Comparison of ENCODE assay signal across 12 mouse cellular contexts in genomic region chr8:89039890-89040289, GRCm38 (mm10). TPM values are rescaled to one million over a fixed set of nuclear protein-coding genes. Genes with fewer than 3 reads are reported as not detected.
A peak's percentile ranks its signal among the peaks of the same experiment; 100 is the strongest.
DNase-seq lines count a peak whose midpoint lies in the region; ATAC-seq and TF ChIP-seq lines count a peak whose summit lies in the region.
"Had no signal": no experiment of that assay in that cellular context is flagged by ENCODE, and none has a peak within 500 bp of the region (broad histone marks: within the 10 kb centered on the region; RNA-seq: fewer than 3 reads in every experiment).

No protein-coding gene starts in this region.

- DNase-seq in embryonic facial prominence, embryonic 14.5 days (ENCODE audit: low spot score): no peak
- no peak for DNase-seq in hindbrain, postnatal 0 days (ENCODE audit: low spot score)
- DNase-seq in midbrain, postnatal 0 days (ENCODE audit: low spot score): no peak
- no peak for DNase-seq in gastrocnemius, adult 2 months
- DNase-seq: adrenal gland, postnatal 36 days; heart, adult 11 months; lung, adult 2 months had no signal

- no peak overlapping the region for H3K4me2 ChIP-seq in intestine, embryonic 16.5 days (ENCODE audit: low read depth, low read length)
- H3K4me2 ChIP-seq in intestine, postnatal 0 days (replicated peaks; ENCODE audit: low read depth): no peak overlapping the region
- peak overlapping the region; percentile 14; the same call in 1 of the 2 replicates for H3K4me2 ChIP-seq in embryonic facial prominence, embryonic 14.5 days (ENCODE audit: low read depth, low read length)
- H3K4me2 ChIP-seq in hindbrain, postnatal 0 days (ENCODE audit: low read depth, low read length): peak overlapping the region; percentile 72
- peak overlapping the region; percentile 35 for H3K4me2 ChIP-seq in midbrain, postnatal 0 days (ENCODE audit: low read depth, low read length, poor library complexity, severe bottlenecking)

- no peak for ATAC-seq in intestine, embryonic 16.5 days
- no peak for ATAC-seq in intestine, postnatal 0 days
- ATAC-seq in embryonic facial prominence, embryonic 14.5 days (ENCODE audit: low read depth): no peak
- ATAC-seq in hindbrain, postnatal 0 days: no peak
- ATAC-seq in midbrain, postnatal 0 days (ENCODE audit: low FRiP score): no peak
- ATAC-seq in megakaryocyte progenitor cell, adult 5-6 weeks (replicated peaks; ENCODE audit: poor library complexity): no peak
- ATAC-seq in inflammation-experienced regulatory T-cells, adult 6 months: no peak

- peaks cover 26% of the 10 kb centered on the region for H3K4me1 ChIP-seq in intestine, embryonic 16.5 days (ENCODE audit: control insufficient read depth, insufficient read depth, low read length)
- H3K4me1 ChIP-seq in intestine, postnatal 0 days (replicated peaks; ENCODE audit: control insufficient read depth, insufficient read depth, low read length): 0 out of 2 replicates have a peak, but pooled peaks cover 7% of the 10 kb centered on the region
- no peaks in the 10 kb centered on the region for H3K4me1 ChIP-seq in embryonic facial prominence, embryonic 14.5 days (ENCODE audit: control insufficient read depth, insufficient read depth, low read length)
- no peaks in the 10 kb centered on the region for H3K4me1 ChIP-seq in hindbrain, postnatal 0 days (ENCODE audit: insufficient read depth, low read length)
- peaks cover 3% of the 10 kb centered on the region; the same call in 1 of the 2 replicates for H3K4me1 ChIP-seq in midbrain, postnatal 0 days (ENCODE audit: insufficient read depth, low read length)

- H3K9me3 ChIP-seq in intestine, embryonic 16.5 days (ENCODE audit: control insufficient read depth, low read length): no peaks in the 10 kb centered on the region
- no peaks in the 10 kb centered on the region for H3K9me3 ChIP-seq in intestine, postnatal 0 days (ENCODE audit: control insufficient read depth)
- H3K9me3 ChIP-seq in embryonic facial prominence, embryonic 14.5 days (ENCODE audit: control insufficient read depth, low read length): no peaks in the 10 kb centered on the region
- no peaks in the 10 kb centered on the region for H3K9me3 ChIP-seq in hindbrain, postnatal 0 days (ENCODE audit: low read length)
- H3K9me3 ChIP-seq in midbrain, postnatal 0 days (ENCODE audit: low read length): no peaks in the 10 kb centered on the region

- 57% methylated on average over 6 of the region's 6 CpGs for WGBS in intestine, embryonic 16.5 days
- 60% methylated on average over 6 of the region's 6 CpGs for WGBS in intestine, postnatal 0 days
- 22% methylated on average over 6 of the region's 6 CpGs for WGBS in embryonic facial prominence, embryonic 14.5 days
- 34% methylated on average over 6 of the region's 6 CpGs for WGBS in hindbrain, postnatal 0 days
- WGBS in midbrain, postnatal 0 days: 24% methylated on average over 6 of the region's 6 CpGs

- no peaks in the 10 kb centered on the region for H3K36me3 ChIP-seq in intestine, embryonic 16.5 days (ENCODE audit: control insufficient read depth, insufficient read depth, low read length)
- no peaks in the 10 kb centered on the region for H3K36me3 ChIP-seq in intestine, postnatal 0 days (ENCODE audit: control insufficient read depth, insufficient read depth)
- no peaks in the 10 kb centered on the region for H3K36me3 ChIP-seq in embryonic facial prominence, embryonic 14.5 days (ENCODE audit: control insufficient read depth, insufficient read depth, low read length)
- H3K36me3 ChIP-seq in hindbrain, postnatal 0 days (ENCODE audit: insufficient read depth, low read length): no peaks in the 10 kb centered on the region
- no peaks in the 10 kb centered on the region for H3K36me3 ChIP-seq in midbrain, postnatal 0 days (ENCODE audit: insufficient read depth, low read length)
- H3K36me3 ChIP-seq: G1E had no signal

- no peak for TF ChIP-seq CTCF in intestine, postnatal 0 days (IDR thresholded peaks at IDR 0.05; ENCODE audit: low read depth)
- TF ChIP-seq CTCF in hindbrain, postnatal 0 days (IDR thresholded peaks at IDR 0.05; ENCODE audit: low read depth): no peak
- TF ChIP-seq CTCF in midbrain, postnatal 0 days (IDR thresholded peaks at IDR 0.05): no peak
- no peak for TF ChIP-seq CTCF in gastrocnemius, adult 2 months (IDR thresholded peaks at IDR 0.05)

- H3K27ac ChIP-seq in intestine, embryonic 16.5 days (ENCODE audit: low read length): no peak overlapping the region
- H3K27ac ChIP-seq in intestine, postnatal 0 days (ENCODE audit: low read depth, low read length): no peak overlapping the region
- H3K27ac ChIP-seq in embryonic facial prominence, embryonic 14.5 days (replicated peaks; ENCODE audit: low read depth, low read length): no peak overlapping the region
- H3K27ac ChIP-seq in hindbrain, postnatal 0 days: no peak overlapping the region
- no peak overlapping the region for H3K27ac ChIP-seq in midbrain, postnatal 0 days (ENCODE audit: low read depth, low read length)
- H3K27ac ChIP-seq in gastrocnemius, adult 2 months: no peak overlapping the region

- intact Hi-C loops in gastrocnemius, adult 2 months (cut with DNase I): no loop called here

- no peak overlapping the region for H3K9ac ChIP-seq in intestine, embryonic 16.5 days (ENCODE audit: low read depth, low read length)
- no peak overlapping the region for H3K9ac ChIP-seq in intestine, postnatal 0 days (ENCODE audit: low read depth, low read length)
- H3K9ac ChIP-seq in embryonic facial prominence, embryonic 14.5 days (ENCODE audit: low read depth, low read length): no peak overlapping the region
- H3K9ac ChIP-seq in hindbrain, postnatal 0 days (replicated peaks; ENCODE audit: low read length): no peak overlapping the region
- H3K9ac ChIP-seq in midbrain, postnatal 0 days (replicated peaks; ENCODE audit: low read length, poor library complexity, severe bottlenecking): no peak overlapping the region

- H3K27me3 ChIP-seq in intestine, embryonic 16.5 days (replicated peaks; ENCODE audit: control insufficient read depth, insufficient read depth, low read length): peaks cover 54% of the 10 kb centered on the region
- H3K27me3 ChIP-seq in intestine, postnatal 0 days (replicated peaks; ENCODE audit: control insufficient read depth, insufficient read depth, low read length): peaks cover 90% of the 10 kb centered on the region
- peaks cover 93% of the 10 kb centered on the region for H3K27me3 ChIP-seq in embryonic facial prominence, embryonic 14.5 days (replicated peaks; ENCODE audit: control insufficient read depth, insufficient read depth, low read length)
- peaks cover 38% of the 10 kb centered on the region for H3K27me3 ChIP-seq in hindbrain, postnatal 0 days (ENCODE audit: insufficient read depth, low read length)
- peaks cover 22% of the 10 kb centered on the region for H3K27me3 ChIP-seq in midbrain, postnatal 0 days (ENCODE audit: insufficient read depth, low read length)

- H3K4me3 ChIP-seq in intestine, embryonic 16.5 days (ENCODE audit: low read length): peak overlapping the region; percentile 12; the same call in 1 of the 2 replicates
- H3K4me3 ChIP-seq in intestine, postnatal 0 days (ENCODE audit: low read depth, low read length): no peak overlapping the region
- no peak overlapping the region for H3K4me3 ChIP-seq in embryonic facial prominence, embryonic 14.5 days (ENCODE audit: low read depth, low read length)
- peak overlapping the region; percentile 52 for H3K4me3 ChIP-seq in hindbrain, postnatal 0 days (ENCODE audit: low read length)
- H3K4me3 ChIP-seq in midbrain, postnatal 0 days (ENCODE audit: low read depth, low read length): peak overlapping the region; percentile 38
- no peak overlapping the region for H3K4me3 ChIP-seq in gastrocnemius, adult 2 months

RNA-seq across cellular contexts. Expression of gene Sall1, which starts 4.1 kb away (rescaled TPM):
- polyA plus RNA-seq in intestine, embryonic 16.5 days (2015; fragmentation: Nextera tagmentation; extraction: Ambion mirVana): 1.8 and 1.9 TPM in 2 replicates
- 0.76 and 0.78 TPM in 2 replicates for polyA plus RNA-seq in intestine, postnatal 0 days (2015; fragmentation: Nextera tagmentation; extraction: Ambion mirVana)
- polyA plus RNA-seq in embryonic facial prominence, embryonic 14.5 days (2014; fragmentation: Nextera tagmentation; extraction: Ambion mirVana): 1.2 and 1.3 TPM in 2 replicates
- total RNA-seq in hindbrain, postnatal 0 days (2014; rRNA removed): 7.5 and 10.7 TPM in 2 replicates
- 3.3 and 3.6 TPM in 2 replicates for polyA plus RNA-seq in hindbrain, postnatal 0 days (2015; fragmentation: Nextera tagmentation; extraction: Ambion mirVana)
- total RNA-seq in midbrain, postnatal 0 days (2014; rRNA removed): 8.2 and 8.7 TPM in 2 replicates
- polyA plus RNA-seq in midbrain, postnatal 0 days (2015; fragmentation: Nextera tagmentation; extraction: Ambion mirVana): 3.1 and 3.8 TPM in 2 replicates
- not detected for total RNA-seq in gastrocnemius, adult 2 months (2021)
- not detected in 2 replicates for total RNA-seq in megakaryocyte progenitor cell, adult 5-6 weeks (2015)
- total RNA-seq in megakaryocyte progenitor cell, adult 5-6 weeks (2017): not detected in 2 replicates
- polyA plus RNA-seq in inflammation-experienced regulatory T-cells, adult 6 months (2017; shearing (Covaris generic)): not detected
- total RNA-seq: adrenal gland, postnatal 36 days had no signal
- polyA plus RNA-seq: G1E had no signal

Comparison
In these comparisons a context has a peak if more than half of its experiments do, and no peak if none do; other contexts are left out.
1. H3K4me3 ChIP-seq: peak in intestine, embryonic 16.5 days (single experiment), hindbrain, postnatal 0 days (single experiment) and midbrain, postnatal 0 days (single experiment); none in intestine, postnatal 0 days (single experiment), embryonic facial prominence, embryonic 14.5 days (single experiment) and gastrocnemius, adult 2 months (single experiment).
2. H3K4me2 ChIP-seq: peak in embryonic facial prominence, embryonic 14.5 days (single experiment), hindbrain, postnatal 0 days (single experiment) and midbrain, postnatal 0 days (single experiment); none in intestine, embryonic 16.5 days (single experiment) and intestine, postnatal 0 days (single experiment).